ENCODE assay signal across 14 mouse cellular contexts in genomic region chr4:123647109-123647508, GRCm38 (mm10).
"Had no signal": no experiment of that assay in that cellular context is flagged by ENCODE, and none has a peak within 500 bp of the region (broad histone marks: within the 10 kb centered on the region; RNA-seq: fewer than 3 reads in every experiment).

No protein-coding gene starts in this region.

- H3K4me1 ChIP-seq: megakaryocyte, embryonic 14.5 days; neural tube, embryonic 12.5 days had no signal

- DNase-seq: kidney, postnatal 10 days; kidney, postnatal 4 days; liver; thymus, postnatal 14 days had no signal

- H3K27me3 ChIP-seq: intestine, embryonic 15.5 days; limb, embryonic 12.5 days; midbrain, embryonic 15.5 days; neural tube, embryonic 12.5 days had no signal

- H3K4me2 ChIP-seq: hindbrain, embryonic 14.5 days; intestine, embryonic 15.5 days; limb, embryonic 12.5 days; midbrain, embryonic 11.5 days; midbrain, embryonic 15.5 days; neural tube, embryonic 12.5 days had no signal

- H3K9me3 ChIP-seq: intestine, embryonic 15.5 days; limb, embryonic 12.5 days; midbrain, embryonic 15.5 days; neural tube, embryonic 12.5 days had no signal

- H3K36me3 ChIP-seq: intestine, embryonic 15.5 days; midbrain, embryonic 15.5 days had no signal

- H3K4me3 ChIP-seq: intestine, embryonic 15.5 days; layer of hippocampus, adult 2 months; limb, embryonic 12.5 days; megakaryocyte, embryonic 14.5 days; midbrain, embryonic 15.5 days; neural tube, embryonic 12.5 days had no signal

- H3K9ac ChIP-seq: hindbrain, embryonic 14.5 days; intestine, embryonic 15.5 days; limb, embryonic 12.5 days; midbrain, embryonic 15.5 days; neural tube, embryonic 12.5 days had no signal

- ATAC-seq: intestine, embryonic 15.5 days; midbrain, embryonic 15.5 days had no signal

- H3K27ac ChIP-seq: hindbrain, embryonic 14.5 days; intestine, embryonic 15.5 days; layer of hippocampus, adult 2 months; limb, embryonic 12.5 days; macrophage; midbrain, embryonic 15.5 days; neural tube, embryonic 12.5 days; stomach, postnatal 0 days had no signal
